Mouse (Mus musculus): Measurements from ENCODE around the gene Gm17334. TPM values are rescaled to one million over a fixed set of nuclear protein-coding genes. Genes with fewer than 3 reads are reported as not detected.

Gene Gm17334
- 0.68 TPM in 1 of 3 replicates, not detected in the others for total RNA-seq (2017)

DNA sequence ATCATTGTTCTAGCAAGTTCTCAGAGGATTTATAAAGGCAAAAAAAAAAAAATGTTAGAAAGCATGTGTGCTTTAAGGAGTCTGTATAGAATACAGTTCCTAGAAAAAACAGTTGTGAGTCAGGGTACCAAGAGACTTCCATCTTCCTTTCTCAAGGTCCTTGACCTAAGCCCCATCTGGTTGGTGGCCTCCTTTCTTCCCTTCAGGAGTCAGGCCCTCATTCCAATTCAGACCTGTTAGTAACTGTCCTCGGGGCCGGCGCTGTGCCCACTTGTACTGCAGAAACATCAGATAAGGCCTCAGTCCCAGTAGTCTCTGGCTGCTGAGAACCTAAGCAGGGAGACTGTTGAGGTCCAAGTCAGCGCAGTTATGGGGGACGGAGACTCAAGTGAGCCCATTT lies at the start of gene Gm17334:
TSS of gene Gm17334 (minus strand) at position 101 of the 400 bp plus-strand sequence.
- ATAC-seq (replicated peaks; ENCODE audit: insufficient number of reproducible peaks, low FRiP score, low TSS enrichment, poor library complexity, severe bottlenecking), result no peak

DNA sequence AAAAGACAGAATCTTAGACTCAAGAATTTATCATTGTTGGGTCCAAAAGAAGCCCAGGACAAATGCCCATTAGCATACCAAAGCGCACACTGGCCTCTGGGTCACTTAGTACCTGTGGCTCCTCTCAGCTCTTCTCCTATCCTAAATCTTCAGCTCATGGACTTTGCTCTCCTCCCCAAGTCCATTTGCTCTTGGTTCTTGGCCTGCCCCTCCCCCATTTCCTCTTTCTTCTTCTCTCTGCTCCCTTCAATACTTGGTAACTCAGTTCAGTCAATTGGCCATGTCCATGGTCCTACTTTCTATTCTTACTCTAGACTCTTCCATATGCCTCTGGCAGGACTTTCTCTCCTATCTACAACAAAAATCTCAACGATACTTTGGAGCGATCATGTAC lies 49.0 kb upstream of the Gm17334 start:
- ATAC-seq (replicated peaks; ENCODE audit: insufficient number of reproducible peaks, low FRiP score, low TSS enrichment, poor library complexity, severe bottlenecking), result no peak

GRCm38 (mm10) chr11:53821230-53821944 lies 48.4 kb upstream of the Gm17334 start:
- no peak for ATAC-seq (replicated peaks; ENCODE audit: insufficient number of reproducible peaks, low FRiP score, low TSS enrichment, poor library complexity, severe bottlenecking)

GRCm38 (mm10) chr11:53820516-53821170 lies 47.7 kb upstream of the Gm17334 start:
- peak; percentile 34; the same call in 1 of the 2 replicates for ATAC-seq (replicated peaks; ENCODE audit: insufficient number of reproducible peaks, low FRiP score, low TSS enrichment, poor library complexity, severe bottlenecking)

DNA sequence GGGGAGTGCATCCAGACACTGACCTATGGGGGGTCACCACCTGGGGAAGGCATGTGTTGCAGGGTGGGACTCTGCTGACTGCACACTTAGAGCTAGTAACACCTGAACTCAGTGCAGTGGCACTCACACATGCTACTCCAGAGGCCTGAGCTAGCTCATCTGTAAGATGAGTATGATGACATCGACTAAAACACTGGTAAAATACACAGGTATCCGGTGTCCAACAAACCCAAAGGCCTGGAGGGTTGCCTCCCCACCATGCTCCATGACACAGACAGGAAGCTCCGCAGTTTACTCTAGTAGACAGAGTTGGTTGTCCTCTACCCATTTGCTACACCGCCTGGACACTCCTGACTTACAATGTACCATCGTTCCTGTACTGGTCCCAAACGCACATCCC lies 46.5 kb upstream of the Gm17334 start:
- no peak for ATAC-seq (replicated peaks; ENCODE audit: insufficient number of reproducible peaks, low FRiP score, low TSS enrichment, poor library complexity, severe bottlenecking)

DNA sequence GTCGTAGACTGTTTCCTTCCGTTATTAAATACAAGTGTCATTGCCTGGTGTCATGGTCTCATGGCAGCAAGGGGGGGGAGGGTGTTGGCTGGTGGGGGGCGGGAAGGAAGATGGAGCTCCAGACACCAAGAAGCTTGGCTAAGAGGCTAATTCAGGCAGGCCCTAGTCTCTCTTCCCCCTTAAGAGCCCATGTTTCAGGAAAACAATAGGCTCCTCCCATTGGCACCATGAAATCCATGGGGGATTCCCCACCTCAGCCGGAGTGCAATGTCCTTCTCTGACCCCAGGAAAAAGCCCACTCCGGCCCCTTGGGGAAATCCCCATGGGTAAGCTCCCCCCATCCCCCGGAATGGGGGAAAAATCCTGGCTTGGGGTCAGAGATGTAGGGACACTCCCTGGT lies 45.8 kb upstream of the Gm17334 start:
- no peak for ATAC-seq (replicated peaks; ENCODE audit: insufficient number of reproducible peaks, low FRiP score, low TSS enrichment, poor library complexity, severe bottlenecking)

GRCm38 (mm10) chr11:53816841-53817375 lies 43.9 kb upstream of the Gm17334 start:
- ATAC-seq (replicated peaks; ENCODE audit: insufficient number of reproducible peaks, low FRiP score, low TSS enrichment, poor library complexity, severe bottlenecking), result no peak

DNA sequence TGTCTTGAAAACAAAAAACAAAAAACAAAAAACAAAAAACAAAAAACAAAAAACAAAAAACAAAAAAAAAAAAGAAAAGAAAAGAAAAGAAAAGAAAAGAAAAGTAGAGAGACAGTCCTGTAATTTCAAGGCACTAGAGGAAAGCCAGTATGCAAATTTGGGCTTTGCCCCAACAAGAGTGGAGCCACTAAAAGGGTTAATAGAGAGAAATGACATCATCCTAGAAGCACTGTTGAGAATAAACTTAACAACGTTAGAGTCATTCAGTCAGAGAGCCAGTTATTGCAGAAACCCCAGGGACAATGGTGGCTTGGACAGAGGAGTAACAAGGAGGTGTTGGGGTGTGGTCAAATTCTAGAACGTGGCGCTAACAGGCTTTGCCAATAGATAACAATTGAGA lies 41.8 kb upstream of the Gm17334 start:
- no peak for ATAC-seq (replicated peaks; ENCODE audit: insufficient number of reproducible peaks, low FRiP score, low TSS enrichment, poor library complexity, severe bottlenecking)

- no peak for ATAC-seq (replicated peaks; ENCODE audit: insufficient number of reproducible peaks, low FRiP score, low TSS enrichment, poor library complexity, severe bottlenecking)
These were observed 40.2 kb upstream of the Gm17334 start for GRCm38 (mm10) chr11:53813001-53813868.

DNA sequence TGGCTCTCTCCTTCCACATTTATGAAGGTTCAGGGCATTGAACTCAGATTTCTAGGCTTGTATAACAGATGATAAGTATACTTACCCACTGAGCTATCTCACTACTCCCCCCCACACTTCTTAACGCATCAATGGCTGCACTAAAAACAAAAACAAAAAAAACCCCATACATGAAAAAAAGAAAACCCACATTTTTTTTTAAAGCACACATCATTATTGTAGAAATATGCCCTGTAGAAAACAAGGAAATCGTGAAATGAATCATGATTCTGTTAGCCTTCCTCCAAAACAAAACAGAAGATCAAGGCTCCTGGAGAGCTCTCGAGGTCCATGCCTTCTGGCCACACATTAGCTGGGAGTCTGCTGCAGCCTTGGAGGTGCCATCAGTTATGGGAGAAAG lies 38.3 kb upstream of the Gm17334 start:
- no peak for ATAC-seq (replicated peaks; ENCODE audit: insufficient number of reproducible peaks, low FRiP score, low TSS enrichment, poor library complexity, severe bottlenecking)

GRCm38 (mm10) chr11:53810749-53811148 lies 37.8 kb upstream of the Gm17334 start:
- no peak for ATAC-seq (replicated peaks; ENCODE audit: insufficient number of reproducible peaks, low FRiP score, low TSS enrichment, poor library complexity, severe bottlenecking)

DNA sequence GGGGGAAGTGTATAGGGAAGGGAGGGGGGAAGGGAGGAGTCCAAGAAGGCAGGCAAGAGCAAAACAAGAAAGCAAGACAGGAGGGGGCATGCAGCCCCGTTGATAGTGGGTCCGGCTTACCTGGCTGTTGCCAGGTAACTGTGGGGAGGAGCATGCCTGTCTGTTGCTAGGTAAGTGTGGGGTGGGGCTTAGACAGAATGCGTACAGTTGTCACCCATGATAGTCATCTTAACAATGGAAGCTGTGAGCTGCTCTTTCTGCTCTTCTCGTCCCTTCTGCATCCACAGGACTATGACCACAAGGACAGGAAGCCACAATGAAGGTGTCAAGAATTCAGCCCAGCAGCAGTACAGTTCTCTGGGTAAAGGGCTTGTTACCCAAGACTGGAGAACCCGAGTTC lies 37.2 kb upstream of the Gm17334 start:
- no peak for ATAC-seq (replicated peaks; ENCODE audit: insufficient number of reproducible peaks, low FRiP score, low TSS enrichment, poor library complexity, severe bottlenecking)

- ATAC-seq (replicated peaks; ENCODE audit: insufficient number of reproducible peaks, low FRiP score, low TSS enrichment, poor library complexity, severe bottlenecking), result no peak
These were observed 36.4 kb upstream of the Gm17334 start for GRCm38 (mm10) chr11:53809354-53809753.

DNA sequence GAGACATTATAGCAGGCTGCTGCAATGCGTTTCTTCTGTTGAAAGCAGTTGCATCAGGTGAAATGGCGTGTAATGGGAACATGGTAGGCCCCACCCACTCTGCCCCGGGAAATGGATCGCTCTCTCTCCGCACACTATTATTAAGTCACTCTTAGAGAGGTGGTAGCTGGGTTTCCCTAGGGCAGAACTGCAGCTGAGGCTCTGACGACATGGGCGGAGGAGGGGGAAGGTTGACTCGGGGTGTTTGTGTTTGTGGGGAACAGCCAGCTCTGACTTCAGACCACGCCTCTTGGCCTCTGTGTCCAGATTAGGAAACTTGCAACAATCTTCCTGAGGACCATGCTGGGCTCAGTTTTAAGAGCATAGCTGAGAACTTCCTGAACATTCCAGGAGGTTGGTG lies 32.8 kb upstream of the Gm17334 start:
- ATAC-seq (replicated peaks; ENCODE audit: insufficient number of reproducible peaks, low FRiP score, low TSS enrichment, poor library complexity, severe bottlenecking), result peak; percentile 86

- no peak for ATAC-seq (replicated peaks; ENCODE audit: insufficient number of reproducible peaks, low FRiP score, low TSS enrichment, poor library complexity, severe bottlenecking)
These were observed 31.8 kb upstream of the Gm17334 start for GRCm38 (mm10) chr11:53804569-53805344.

DNA sequence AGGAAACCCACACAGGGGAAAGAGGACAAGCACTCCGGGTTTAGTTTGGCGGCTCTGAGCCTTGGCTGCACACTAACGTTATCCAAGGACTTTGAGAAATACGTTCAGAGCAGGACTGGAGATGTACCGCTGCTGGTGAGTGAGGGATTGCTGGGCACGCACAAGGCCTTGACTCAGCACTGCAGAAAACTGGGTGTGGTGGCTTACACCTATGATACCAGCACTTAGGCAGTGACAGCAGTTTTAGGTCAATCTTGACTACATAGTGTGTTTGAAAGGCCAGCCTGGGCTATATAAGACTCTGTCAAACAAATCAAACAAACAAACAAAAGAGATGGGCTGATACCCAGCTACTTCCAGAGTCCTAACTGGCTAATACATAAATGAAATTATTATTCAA lies 30.5 kb upstream of the Gm17334 start:
- ATAC-seq (replicated peaks; ENCODE audit: insufficient number of reproducible peaks, low FRiP score, low TSS enrichment, poor library complexity, severe bottlenecking), result 0 out of 2 replicates have a peak, but pooled peaks have one; percentile 4

- ATAC-seq (replicated peaks; ENCODE audit: insufficient number of reproducible peaks, low FRiP score, low TSS enrichment, poor library complexity, severe bottlenecking), result peak; percentile 60
These were observed 30.1 kb upstream of the Gm17334 start for GRCm38 (mm10) chr11:53803093-53803492.

- no peak for ATAC-seq (replicated peaks; ENCODE audit: insufficient number of reproducible peaks, low FRiP score, low TSS enrichment, poor library complexity, severe bottlenecking)
These were observed 28.0 kb upstream of the Gm17334 start for GRCm38 (mm10) chr11:53800975-53801374.
